10 mouse cellular contexts compared by ENCODE assay signal in genomic region chr11:16532877-16533276, GRCm38 (mm10). TPM values are rescaled to one million over a fixed set of nuclear protein-coding genes. Genes with fewer than 3 reads are reported as not detected.
DNase-seq lines count a peak whose midpoint lies in the region; ATAC-seq and TF ChIP-seq lines count a peak whose summit lies in the region.
"Had no signal": no experiment of that assay in that cellular context is flagged by ENCODE, and none has a peak within 500 bp of the region (broad histone marks: within the 10 kb centered on the region; RNA-seq: fewer than 3 reads in every experiment).

No protein-coding gene starts in this region.

- H3K9ac ChIP-seq in kidney, embryonic 15.5 days, result no peak overlapping the region
- H3K9ac ChIP-seq in intestine, postnatal 0 days (ENCODE audit: low read depth, low read length), result no peak overlapping the region

- 33% methylated on average over 5 of the region's 5 CpGs for WGBS in kidney, embryonic 15.5 days
- WGBS in intestine, postnatal 0 days, result 22% methylated on average over 5 of the region's 5 CpGs

- TF ChIP-seq CTCF in intestine, postnatal 0 days (IDR thresholded peaks at IDR 0.05; ENCODE audit: low read depth), result peak; percentile 64

- H3K4me2 ChIP-seq in kidney, embryonic 15.5 days, result no peak overlapping the region
- no peak overlapping the region for H3K4me2 ChIP-seq in intestine, postnatal 0 days (replicated peaks; ENCODE audit: low read depth)

- H3K27me3 ChIP-seq in kidney, embryonic 15.5 days, result no peaks in the 10 kb centered on the region
- no peaks in the 10 kb centered on the region for H3K27me3 ChIP-seq in intestine, postnatal 0 days (replicated peaks; ENCODE audit: control insufficient read depth, insufficient read depth, low read length)

- H3K36me3 ChIP-seq in kidney, embryonic 15.5 days, result no peaks in the 10 kb centered on the region
- no peaks in the 10 kb centered on the region for H3K36me3 ChIP-seq in intestine, postnatal 0 days (ENCODE audit: control insufficient read depth, insufficient read depth)

- H3K27ac ChIP-seq in kidney, embryonic 15.5 days, result no peak overlapping the region
- no peak overlapping the region for H3K27ac ChIP-seq in intestine, postnatal 0 days (ENCODE audit: low read depth, low read length)
- H3K27ac ChIP-seq: macrophage had no signal

- peak; percentile 25 for DNase-seq in kidney, adult 9 months
- DNase-seq in 416B (ENCODE audit: low read depth), result peak; percentile 54
- DNase-seq in ZHBTc4 (ENCODE audit: low read depth, low spot score), result peak; percentile 72
- DNase-seq in urinary bladder, postnatal 14 days (ENCODE audit: low spot score), result no peak
- no peak for DNase-seq in spleen, postnatal 36 days (ENCODE audit: low spot score in 2 of 2)
- DNase-seq in spleen, postnatal 14 days (ENCODE audit: low spot score in 2 of 2), result no peak
- DNase-seq: cerebellum, adult 11-12 months had no signal

- no peak for ATAC-seq in kidney, embryonic 15.5 days (replicated peaks; ENCODE audit: low FRiP score)
- no peak for ATAC-seq in intestine, postnatal 0 days

- H3K4me1 ChIP-seq in kidney, embryonic 15.5 days, result no peaks in the 10 kb centered on the region
- no peaks in the 10 kb centered on the region for H3K4me1 ChIP-seq in intestine, postnatal 0 days (replicated peaks; ENCODE audit: control insufficient read depth, insufficient read depth, low read length)

- no peaks in the 10 kb centered on the region for H3K9me3 ChIP-seq in kidney, embryonic 15.5 days (replicated peaks)
- H3K9me3 ChIP-seq in intestine, postnatal 0 days (ENCODE audit: control insufficient read depth), result no peaks in the 10 kb centered on the region

- H3K4me3 ChIP-seq in kidney, embryonic 15.5 days (replicated peaks), result no peak overlapping the region
- no peak overlapping the region for H3K4me3 ChIP-seq in intestine, postnatal 0 days (ENCODE audit: low read depth, low read length)

RNA-seq across cellular contexts. Expression of gene Sec61g, which starts 24.6 kb away (rescaled TPM):
- 39.8 and 40.3 TPM in 2 replicates for polyA plus RNA-seq in kidney, embryonic 15.5 days (2015; fragmentation: Nextera tagmentation; extraction: Ambion mirVana)
- 32.7 and 34.8 TPM in 2 replicates for polyA plus RNA-seq in intestine, postnatal 0 days (2015; fragmentation: Nextera tagmentation; extraction: Ambion mirVana)

Comparison
In these comparisons a context has a peak if more than half of its experiments do, and no peak if none do; other contexts are left out.
1. DNase-seq: peak in kidney, adult 9 months (single experiment), 416B (single experiment) and ZHBTc4 (single experiment); none in urinary bladder, postnatal 14 days (single experiment), spleen, postnatal 36 days (0 of 2) and spleen, postnatal 14 days (0 of 2).